Mouse (Mus musculus) liver, embryonic 15.5 days (tissue): ENCODE results near the gene Mn1. TPM values are rescaled to one million over a fixed set of nuclear protein-coding genes. Genes with fewer than 3 reads are reported as not detected.

Source experiments
- ATAC-seq: fragments of 200-750 bp; cut with Nextera tagmentation; 2 replicates; pipeline ENCODE4 v1.8.0; 2017; ENCODE audit warnings: moderate number of reproducible peaks, mild to moderate bottlenecking, moderate library complexity; ENCODE audit not compliant: insufficient read depth
- H3K27ac ChIP-seq: fragments of 300-500 bp; sonication (generic); replicated peaks from 2 replicates; pipeline ENCODE4 v1.5.1; 2015; ENCODE audit warnings: mild to moderate bottlenecking, inconsistent platforms
- H3K27me3 ChIP-seq: fragments of 300-500 bp; sonication (generic); 2 replicates; pipeline ENCODE4 v1.6.1; 2015; ENCODE audit warnings: mild to moderate bottlenecking, inconsistent platforms
- H3K36me3 ChIP-seq: fragments of 300-500 bp; sonication (generic); replicated peaks from 2 replicates; pipeline ENCODE4 v1.6.1; 2015; ENCODE audit warnings: moderate library complexity, mild to moderate bottlenecking, inconsistent platforms
- H3K4me1 ChIP-seq: fragments of 300-500 bp; sonication (generic); replicated peaks from 2 replicates; pipeline ENCODE4 v1.6.1; 2015; ENCODE audit warnings: inconsistent platforms
- H3K4me2 ChIP-seq: fragments of 300-500 bp; sonication (generic); 2 replicates; pipeline ENCODE4 v1.6.1; 2015; ENCODE audit warnings: moderate library complexity, mild to moderate bottlenecking, inconsistent platforms
- H3K4me3 ChIP-seq: fragments of 300-500 bp; sonication (generic); replicated peaks from 2 replicates; pipeline ENCODE4 v1.5.1; 2015; ENCODE audit warnings: mild to moderate bottlenecking, inconsistent platforms
- H3K9ac ChIP-seq: fragments of 300-500 bp; sonication (generic); 2 replicates; pipeline ENCODE4 v1.6.1; 2015; ENCODE audit warnings: moderate library complexity, mild to moderate bottlenecking, inconsistent platforms
- H3K9me3 ChIP-seq: fragments of 300-500 bp; sonication (generic); replicated peaks from 2 replicates; pipeline ENCODE4 v1.6.1; 2016; ENCODE audit warnings: inconsistent platforms
- WGBS: fragments of 180-500 bp; shearing (Covaris S2); methylation state at CpG from one replicate; pipeline ENCODE4 v1.1.7; 2015; ENCODE audit warnings: mixed read lengths; ENCODE audit not compliant: insufficient replicate concordance; 5-methylcytosine and 5-hydroxymethylcytosine counted together
- polyA plus RNA-seq: library from polyadenylated mRNA; unstranded; fragments of >200 nt; fragmentation: Nextera tagmentation; extraction: Ambion mirVana; gene quantifications from 2 replicates; pipeline ENCODE4 v1.2.1, GENCODE M21; 2015

Mn1 gene
- polyA plus RNA-seq, 1 experiment from 2014 or later, result 1.2 TPM

DNA sequence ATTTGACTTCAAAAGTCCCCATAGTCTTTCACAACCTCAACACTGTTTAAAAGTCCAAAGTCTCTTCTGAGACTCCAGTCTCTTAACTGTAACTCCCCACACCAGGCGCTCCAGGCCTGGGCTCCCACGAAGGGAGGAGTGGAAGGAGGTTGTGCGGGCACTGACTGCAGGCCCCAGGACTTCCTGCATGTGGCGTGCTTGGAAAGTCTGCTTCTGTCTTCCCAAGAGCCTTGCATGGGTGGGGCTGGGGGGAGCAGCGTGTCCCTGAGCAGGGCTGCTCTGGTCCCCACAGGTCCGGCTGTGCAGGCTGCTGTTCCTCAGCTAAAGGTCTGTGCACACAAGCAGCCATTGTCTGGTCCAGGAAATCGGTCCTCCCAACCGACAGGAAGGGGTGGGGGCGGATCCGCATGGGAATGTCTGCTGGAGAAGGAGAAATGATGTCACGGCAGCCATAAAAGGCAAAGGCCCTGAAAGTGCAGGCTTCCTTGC lies 48.7 kb downstream of the Mn1 start:
- no peaks in the 10 kb centered on the region for H3K9me3 ChIP-seq

DNA sequence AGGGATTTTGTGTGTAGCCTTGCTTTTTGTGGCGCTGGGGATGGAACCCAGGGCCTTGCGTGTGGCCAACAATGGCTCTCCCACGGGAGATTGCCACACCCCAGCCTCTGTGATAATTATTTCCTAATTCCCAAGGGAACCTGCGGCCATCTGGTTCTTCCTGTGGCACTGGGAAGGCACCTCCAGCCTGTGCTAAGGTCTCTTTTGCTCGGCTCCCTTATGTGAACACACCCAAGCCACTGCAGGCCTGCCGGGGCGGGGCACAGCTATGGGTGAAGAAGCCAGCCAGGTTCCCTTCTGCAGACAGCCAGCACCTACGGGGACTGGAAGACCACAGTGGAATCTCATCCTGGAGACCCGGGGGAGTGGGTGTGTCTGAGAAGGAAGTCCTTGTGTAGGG lies 49.3 kb downstream of the Mn1 start:
- WGBS, result 52% methylated on average over 9 of the region's 9 CpGs

More for the DNA sequence above, 48.7 kb downstream of the Mn1 start:
- H3K27me3 ChIP-seq, result no peaks in the 10 kb centered on the region
- H3K27ac ChIP-seq, result peak overlapping the region; percentile 64
- 38% methylated on average over 11 of the region's 11 CpGs for WGBS
- H3K4me1 ChIP-seq, result peaks cover 16% of the 10 kb centered on the region
- ATAC-seq, result peak; percentile 35
- H3K4me2 ChIP-seq, result no peak overlapping the region
- no peak overlapping the region for H3K9ac ChIP-seq
- no peak overlapping the region for H3K4me3 ChIP-seq
- H3K36me3 ChIP-seq, result no peaks in the 10 kb centered on the region

DNA sequence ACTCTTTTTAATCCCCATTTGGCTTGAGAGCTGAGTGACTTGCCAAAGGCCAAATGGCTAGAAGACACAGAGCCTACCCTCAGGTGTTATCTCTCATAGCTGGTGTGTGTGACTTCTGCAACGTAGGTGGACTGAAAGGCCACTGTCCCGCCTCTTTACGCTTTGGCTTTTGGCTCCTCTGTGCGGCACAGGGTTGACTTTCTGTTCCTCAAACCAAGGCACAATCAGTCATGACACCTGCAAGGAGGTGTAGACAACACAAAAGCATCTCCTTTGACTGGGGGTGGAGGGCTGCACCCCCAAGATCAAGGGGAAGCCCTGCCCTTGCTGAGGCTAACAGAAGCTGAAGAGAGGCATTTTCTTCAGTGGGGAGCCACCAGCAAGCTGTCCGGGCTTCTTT lies 50.5 kb downstream of the Mn1 start:
- Histone ChIP-seq H3K36me3 (no peaks in the 10 kb centered on the region), H3K27me3 (no peaks in the 10 kb centered on the region), H3K4me2 (no peak overlapping the region), H3K4me3 (no peak overlapping the region), H3K9ac (no peak overlapping the region), H3K4me1 (peaks cover 23% of the 10 kb centered on the region), H3K27ac (no peak overlapping the region), H3K9me3 (no peaks in the 10 kb centered on the region)
- no peak for ATAC-seq
- WGBS, result 35% methylated on average over 5 of the region's 5 CpGs

More for the DNA sequence above, 49.3 kb downstream of the Mn1 start:
- Histone ChIP-seq H3K27ac (no peak overlapping the region), H3K9me3 (no peaks in the 10 kb centered on the region), H3K4me1 (peaks cover 16% of the 10 kb centered on the region), H3K9ac (no peak overlapping the region), H3K36me3 (no peaks in the 10 kb centered on the region), H3K4me2 (no peak overlapping the region), H3K4me3 (no peak overlapping the region), H3K27me3 (no peaks in the 10 kb centered on the region)
- no peak for ATAC-seq

DNA sequence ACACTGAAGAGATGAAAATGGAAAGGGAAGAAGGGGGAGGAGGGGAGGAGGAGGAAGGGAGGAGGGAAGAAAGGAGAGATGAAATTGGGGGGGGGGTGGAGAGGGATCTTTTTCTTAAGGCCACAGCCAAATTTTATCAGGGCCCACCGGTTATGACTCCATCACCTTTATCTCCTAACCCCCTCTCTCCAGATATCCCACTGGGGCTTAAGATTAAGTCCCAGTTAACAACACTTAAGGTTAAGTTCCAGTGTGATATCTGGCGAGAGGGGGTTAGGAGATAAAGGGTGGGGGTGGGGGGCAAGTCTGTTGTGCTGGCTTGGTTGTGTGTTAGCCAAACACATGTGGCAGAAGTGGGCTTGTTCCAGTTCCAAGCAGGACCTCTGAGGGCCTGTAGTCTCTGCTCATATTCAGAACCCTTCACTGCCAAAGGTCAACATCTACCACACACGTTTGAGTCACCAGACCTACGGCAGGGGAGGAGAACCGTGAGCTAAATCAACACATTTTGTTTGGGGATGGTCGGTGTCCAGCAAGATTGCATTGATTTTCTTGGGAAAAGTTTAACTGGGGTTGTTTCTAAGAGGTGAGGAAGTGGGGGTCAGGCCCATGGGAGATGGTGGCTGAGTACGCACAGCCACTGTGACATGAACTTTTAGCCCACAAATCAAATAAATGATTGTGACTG lies 52.2 kb downstream of the Mn1 start:
- Histone ChIP-seq H3K4me2 (no peak overlapping the region), H3K9me3 (no peaks in the 10 kb centered on the region), H3K4me3 (no peak overlapping the region), H3K27ac (peak overlapping the region; percentile 78), H3K27me3 (no peaks in the 10 kb centered on the region), H3K9ac (no peak overlapping the region), H3K4me1 (peaks cover 23% of the 10 kb centered on the region), H3K36me3 (no peaks in the 10 kb centered on the region)
- 34% methylated on average over 7 of the region's 7 CpGs for WGBS
- ATAC-seq, result peak; percentile 70

DNA sequence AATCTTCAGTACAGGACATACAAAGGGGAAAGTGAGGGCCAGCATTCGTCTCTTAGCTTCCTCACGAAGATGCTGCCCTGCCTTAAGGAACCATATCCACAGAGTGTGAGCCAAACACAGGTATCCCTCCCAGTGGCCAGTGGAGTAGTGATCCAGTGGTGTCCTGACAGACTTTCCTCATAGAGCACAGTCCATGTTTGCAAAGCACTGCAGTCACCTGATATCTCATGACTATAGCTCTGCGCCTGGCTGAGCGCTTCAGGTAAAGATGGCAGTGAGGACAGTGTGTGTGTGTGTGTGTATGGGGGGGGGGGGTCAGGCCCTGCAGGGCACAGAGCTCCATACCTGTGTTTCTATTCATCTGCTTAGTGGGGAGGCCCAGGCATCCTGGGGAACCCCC lies 53.7 kb downstream of the Mn1 start:
- peak; percentile 68 for ATAC-seq
- WGBS, result 56% methylated on average over 4 of the region's 4 CpGs

DNA sequence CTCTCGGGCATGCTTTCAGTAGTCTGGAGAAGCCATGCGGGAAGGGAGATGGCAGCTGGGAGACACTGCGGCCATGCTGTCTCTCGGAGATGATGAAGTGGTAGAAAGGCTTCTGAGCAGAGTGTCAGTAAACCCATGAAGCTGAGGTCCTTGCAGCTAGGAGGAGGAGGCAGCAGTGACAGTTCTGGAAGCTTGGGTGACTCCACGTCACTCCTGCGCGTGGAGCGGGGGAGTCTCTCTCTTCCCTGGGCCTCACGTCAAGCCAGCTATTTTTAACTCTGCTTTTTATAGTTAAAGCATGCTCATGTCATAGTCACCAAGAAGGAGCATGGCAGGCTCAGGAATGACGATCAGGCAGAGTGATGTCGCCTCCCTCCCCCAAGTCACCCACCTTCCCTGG lies 56.3 kb downstream of the Mn1 start:
- no peaks in the 10 kb centered on the region for H3K36me3 ChIP-seq
- H3K27ac ChIP-seq, result no peak overlapping the region
- no peak overlapping the region for H3K4me3 ChIP-seq
- ATAC-seq, result no peak
- no peaks in the 10 kb centered on the region for H3K27me3 ChIP-seq
- no peak overlapping the region for H3K9ac ChIP-seq
- peaks cover 15% of the 10 kb centered on the region for H3K4me1 ChIP-seq
- 53% methylated on average over 11 of the region's 11 CpGs for WGBS
- H3K4me2 ChIP-seq, result no peak overlapping the region
- H3K9me3 ChIP-seq, result no peaks in the 10 kb centered on the region

More for the DNA sequence above, 53.7 kb downstream of the Mn1 start:
- H3K27ac ChIP-seq, result peak overlapping the region; percentile 78; the same call in 1 of the 2 replicates
- no peaks in the 10 kb centered on the region for H3K27me3 ChIP-seq
- no peaks in the 10 kb centered on the region for H3K36me3 ChIP-seq
- H3K4me1 ChIP-seq, result peaks cover 23% of the 10 kb centered on the region
- H3K4me2 ChIP-seq, result no peak overlapping the region
- no peak overlapping the region for H3K4me3 ChIP-seq
- H3K9me3 ChIP-seq, result no peaks in the 10 kb centered on the region
- no peak overlapping the region for H3K9ac ChIP-seq

DNA sequence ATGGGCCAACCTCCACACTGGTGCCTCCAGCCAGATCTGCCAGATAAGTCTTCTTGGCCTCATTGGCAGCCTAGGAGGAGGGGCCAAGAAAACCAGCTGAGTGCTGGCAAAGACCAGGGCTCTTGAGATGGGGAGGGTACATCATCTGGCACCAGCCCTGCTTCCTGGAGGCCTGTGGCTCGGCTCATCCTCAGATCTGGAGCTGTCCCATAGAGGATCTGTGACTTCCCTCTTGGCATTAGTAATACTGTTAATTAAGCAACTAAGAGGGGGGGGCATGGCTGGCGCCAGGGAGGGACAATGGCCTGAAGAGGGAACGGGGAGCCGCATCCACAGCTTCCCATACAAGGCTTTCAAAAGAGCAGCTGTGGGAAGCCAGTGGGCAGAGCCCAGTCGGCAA lies 58.6 kb downstream of the Mn1 start:
- no peak for ATAC-seq
- Histone ChIP-seq H3K36me3 (no peaks in the 10 kb centered on the region), H3K27ac (no peak overlapping the region), H3K4me3 (no peak overlapping the region), H3K27me3 (no peaks in the 10 kb centered on the region), H3K4me1 (peaks cover 7% of the 10 kb centered on the region; the same call in 1 of the 2 replicates), H3K4me2 (no peak overlapping the region), H3K9ac (no peak overlapping the region), H3K9me3 (no peaks in the 10 kb centered on the region)
- WGBS, result 65% methylated on average over 5 of the region's 5 CpGs

DNA sequence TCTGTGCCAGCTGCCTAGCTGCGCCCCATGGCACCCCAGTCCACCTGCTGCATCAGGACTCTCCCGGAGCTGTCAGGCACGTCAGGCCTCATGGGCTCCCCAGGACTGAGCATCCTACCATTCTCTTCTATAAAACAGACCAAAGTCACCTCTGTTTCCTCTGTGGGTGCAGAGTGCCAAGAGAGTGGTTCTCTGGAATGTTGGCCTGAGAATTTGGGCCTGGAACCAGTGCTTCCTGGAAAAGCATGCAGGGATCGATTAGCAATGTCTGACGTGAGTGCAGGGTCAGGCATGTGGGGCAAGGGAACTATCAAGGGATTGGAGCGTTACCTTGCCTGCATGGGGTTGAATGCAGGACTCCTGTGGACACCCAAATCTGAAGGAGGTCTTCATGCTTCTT lies 59.0 kb downstream of the Mn1 start:
- 71% methylated on average over 6 of the region's 6 CpGs for WGBS
- no peak overlapping the region for H3K4me3 ChIP-seq
- H3K27ac ChIP-seq, result no peak overlapping the region
- no peaks in the 10 kb centered on the region for H3K27me3 ChIP-seq
- H3K9ac ChIP-seq, result no peak overlapping the region
- no peak for ATAC-seq
- H3K36me3 ChIP-seq, result no peaks in the 10 kb centered on the region
- H3K4me1 ChIP-seq, result peaks cover 7% of the 10 kb centered on the region; the same call in 1 of the 2 replicates
- H3K4me2 ChIP-seq, result no peak overlapping the region
- H3K9me3 ChIP-seq, result no peaks in the 10 kb centered on the region

DNA sequence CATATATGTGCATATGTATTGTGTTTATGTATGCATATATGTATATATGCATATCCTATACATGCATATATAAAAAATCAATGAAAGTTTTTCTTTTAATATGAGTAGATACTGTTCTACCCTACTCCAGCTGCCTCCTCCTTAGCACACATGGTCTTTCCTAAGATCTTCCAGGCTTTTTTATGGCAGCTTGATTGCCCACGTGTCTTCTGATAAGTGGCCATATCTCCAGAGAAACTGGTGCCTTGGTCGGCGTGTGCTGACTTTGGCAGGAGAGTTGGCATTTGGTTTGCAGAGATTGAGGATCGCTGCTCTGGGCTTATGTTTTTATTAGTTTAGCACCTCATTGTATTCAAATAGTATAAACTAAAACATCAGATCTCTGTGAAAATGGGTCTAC lies 68.7 kb downstream of the Mn1 start:
- WGBS, result 54% methylated on average over 4 of the region's 4 CpGs
- no peak for ATAC-seq

DNA sequence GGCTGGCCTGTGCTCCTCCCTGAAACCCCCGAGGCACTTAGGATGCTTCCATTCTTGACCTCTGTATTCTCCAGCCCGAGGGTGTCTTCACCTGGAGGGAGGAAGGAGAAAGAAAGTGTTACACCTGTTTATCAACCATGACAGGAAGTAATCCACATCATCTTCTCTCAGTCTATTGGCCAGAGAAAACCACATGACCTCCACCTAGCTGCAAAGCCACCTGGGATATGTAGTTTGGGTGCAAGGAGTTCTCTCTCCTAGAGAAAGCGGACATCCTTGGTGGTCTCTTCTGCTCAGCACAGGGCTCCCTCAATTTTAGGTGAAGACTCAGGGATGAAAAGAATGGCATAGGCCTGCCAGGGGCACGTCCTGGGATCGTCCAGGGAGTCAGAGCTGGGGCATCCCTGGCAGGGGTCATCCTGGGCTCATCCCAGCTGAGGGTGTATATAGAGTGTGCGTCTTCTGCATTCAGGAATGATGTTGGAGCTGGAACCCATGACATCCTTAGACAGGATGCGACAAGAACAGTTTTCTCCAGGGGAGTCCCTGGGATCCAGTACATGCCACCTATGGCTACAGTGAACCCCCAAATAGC lies 72.0 kb downstream of the Mn1 start:
- Histone ChIP-seq H3K27me3 (no peaks in the 10 kb centered on the region), H3K4me1 (no peaks in the 10 kb centered on the region)
- 49% methylated on average over 7 of the region's 7 CpGs for WGBS

More for the DNA sequence above, 68.7 kb downstream of the Mn1 start:
- Histone ChIP-seq H3K9me3 (no peaks in the 10 kb centered on the region), H3K4me2 (no peak overlapping the region), H3K27ac (no peak overlapping the region), H3K9ac (no peak overlapping the region), H3K27me3 (no peaks in the 10 kb centered on the region), H3K4me3 (no peak overlapping the region), H3K36me3 (no peaks in the 10 kb centered on the region), H3K4me1 (no peaks in the 10 kb centered on the region)

DNA sequence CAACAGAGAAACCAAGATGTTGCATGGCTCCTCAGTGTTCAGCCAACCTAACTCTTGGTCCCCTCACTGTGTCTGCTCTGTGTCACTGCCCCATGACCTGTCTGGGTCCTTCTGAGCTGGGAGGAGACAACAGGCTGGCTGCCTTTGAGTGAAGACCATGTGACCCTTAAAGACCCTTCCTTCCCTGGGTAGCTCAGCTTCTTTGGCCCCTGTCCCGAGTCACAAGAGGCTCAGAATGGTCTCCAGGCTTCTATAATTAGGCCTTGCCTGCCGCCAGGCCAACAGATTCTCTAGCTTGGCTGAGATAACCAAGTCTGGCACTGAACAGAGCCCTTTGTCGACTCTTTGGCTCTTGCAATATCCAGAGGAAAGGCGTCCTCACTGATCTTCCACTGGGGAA lies 73.4 kb downstream of the Mn1 start:
- H3K36me3 ChIP-seq, result no peaks in the 10 kb centered on the region
- no peak overlapping the region for H3K4me3 ChIP-seq
- H3K9me3 ChIP-seq, result no peaks in the 10 kb centered on the region
- no peaks in the 10 kb centered on the region for H3K4me1 ChIP-seq
- no peak overlapping the region for H3K9ac ChIP-seq
- H3K27me3 ChIP-seq, result no peaks in the 10 kb centered on the region
- ATAC-seq, result no peak
- H3K4me2 ChIP-seq, result no peak overlapping the region
- WGBS, result 45% methylated on average over 4 of the region's 4 CpGs
- no peak overlapping the region for H3K27ac ChIP-seq

More for the DNA sequence above, 72.0 kb downstream of the Mn1 start:
- Histone ChIP-seq H3K27ac (no peak overlapping the region), H3K4me3 (no peak overlapping the region), H3K9me3 (no peaks in the 10 kb centered on the region), H3K4me2 (no peak overlapping the region), H3K36me3 (no peaks in the 10 kb centered on the region), H3K9ac (no peak overlapping the region)
- no peak for ATAC-seq
